Mouse (Mus musculus) lung, embryonic 15.5 days (tissue): ENCODE data around the gene Sec24c. TPM values are rescaled to one million over a fixed set of nuclear protein-coding genes. Genes with fewer than 3 reads are reported as not detected.
"Not testable (repeated sequence)": the region's sequence is repeated elsewhere in the genome, so short reads cannot be mapped to it uniquely, and the experiment has no call there.

Experiments
- ATAC-seq: fragments of 200-750 bp; cut with Nextera tagmentation; 2 replicates; pipeline ENCODE4 v1.8.0; 2017; ENCODE audit warnings: moderate number of reproducible peaks, borderline replicate concordance; ENCODE audit not compliant: low FRiP score, low TSS enrichment; ENCODE audit errors: extremely low read depth
- H3K27ac ChIP-seq: fragments of 300-500 bp; sonication (generic); 2 replicates; pipeline ENCODE4 v1.5.1; 2015; ENCODE audit warnings: moderate library complexity, mild to moderate bottlenecking, inconsistent platforms
- H3K27me3 ChIP-seq: fragments of 300-500 bp; sonication (generic); 2 replicates; pipeline ENCODE4 v1.6.1; 2015; ENCODE audit warnings: inconsistent platforms
- H3K36me3 ChIP-seq: fragments of 300-500 bp; sonication (generic); 2 replicates; pipeline ENCODE4 v1.6.1; 2015; ENCODE audit warnings: inconsistent platforms
- H3K4me1 ChIP-seq: fragments of 300-500 bp; sonication (generic); 2 replicates; pipeline ENCODE4 v1.6.1; 2015; ENCODE audit warnings: inconsistent platforms
- H3K4me2 ChIP-seq: fragments of 300-500 bp; sonication (generic); 2 replicates; pipeline ENCODE4 v1.6.1; 2015; ENCODE audit warnings: inconsistent platforms, mild to moderate bottlenecking, moderate library complexity
- H3K4me3 ChIP-seq: fragments of 300-500 bp; sonication (generic); 2 replicates; pipeline ENCODE4 v1.5.1; 2015; ENCODE audit warnings: mild to moderate bottlenecking, inconsistent platforms
- H3K9ac ChIP-seq: fragments of 300-500 bp; sonication (generic); 2 replicates; pipeline ENCODE4 v1.6.1; 2015; ENCODE audit warnings: inconsistent platforms
- H3K9me3 ChIP-seq: fragments of 300-500 bp; sonication (generic); 2 replicates; pipeline ENCODE4 v1.6.1; 2016; ENCODE audit warnings: inconsistent platforms
- WGBS: fragments of 180-500 bp; shearing (Covaris S2); methylation state at CpG from one replicate; pipeline ENCODE4 v1.1.7; 2015; 5-methylcytosine and 5-hydroxymethylcytosine counted together
- polyA plus RNA-seq: library from polyadenylated mRNA; unstranded; fragments of >200 nt; fragmentation: Nextera tagmentation; extraction: Ambion mirVana; gene quantifications from 2 replicates; pipeline ENCODE4 v1.2.1, GENCODE M21; 2015

The Sec24c gene
- 88.2 and 92.8 TPM in 2 replicates for polyA plus RNA-seq

DNA sequence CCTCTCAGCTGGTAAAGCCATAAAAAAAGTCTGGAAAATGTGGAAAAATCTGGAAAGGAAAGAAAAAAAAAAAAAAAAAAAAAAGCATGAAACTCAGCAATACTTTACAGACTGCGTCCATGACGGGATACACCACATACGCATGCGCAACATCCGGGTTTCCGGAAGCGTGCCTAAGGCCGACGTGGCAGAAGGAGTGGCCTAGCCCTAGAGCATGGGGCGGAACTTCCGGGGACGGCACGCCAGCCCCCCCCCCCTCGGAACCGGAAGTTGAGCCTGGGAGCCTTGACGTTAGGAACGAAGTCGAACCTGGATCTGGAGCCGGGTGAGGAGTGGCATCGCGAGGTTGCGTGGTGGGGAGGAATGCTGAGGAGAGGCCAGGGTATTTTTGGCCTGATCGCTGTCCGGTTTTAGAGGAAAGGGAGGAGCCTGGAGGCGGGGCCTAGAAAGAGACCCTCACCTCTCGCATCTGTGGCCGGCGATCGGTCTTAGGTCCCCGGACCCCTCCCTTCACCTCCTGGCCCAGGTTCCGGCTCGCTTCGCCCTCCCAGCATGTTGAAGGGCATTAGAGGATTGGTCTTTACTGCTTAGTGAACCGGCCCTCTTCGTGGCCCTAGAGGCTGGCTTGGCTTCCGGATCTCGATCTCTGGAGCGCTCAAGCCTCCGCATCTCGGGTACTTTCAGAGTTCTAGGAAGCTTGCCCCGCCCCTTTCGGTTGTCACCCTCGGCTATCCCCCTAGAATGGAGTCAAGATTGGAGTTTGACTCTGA is at the start of gene Sec24c:
Gene Sec24c (plus strand): TSS at position 245 of the 770 bp plus-strand sequence.
- Histone ChIP-seq H3K4me3 (peak within 1 kb of the TSS; percentile 81), H3K4me2 (peak within 1 kb of the TSS; percentile 79), H3K4me1 (peaks cover 14% of the 10 kb centered on the region), H3K9ac (peak within 1 kb of the TSS; percentile 80), H3K27ac (peak within 1 kb of the TSS; percentile 98), H3K9me3 (no peaks in the 10 kb centered on the region), H3K27me3 (no peaks in the 10 kb centered on the region; the same call in 1 of the 2 replicates), H3K36me3 (peaks cover 34% of the 10 kb centered on the region)
- peak; percentile 97 for ATAC-seq
- WGBS = 3% methylated on average over 43 of the region's 43 CpGs

- H3K9me3 ChIP-seq = no peaks in the 10 kb centered on the region
- WGBS = 72% methylated on average over 2 of the region's 2 CpGs
- no peak overlapping the region for H3K27ac ChIP-seq
- H3K36me3 ChIP-seq = no peaks in the 10 kb centered on the region
- no peak for ATAC-seq
- no peaks in the 10 kb centered on the region for H3K4me1 ChIP-seq
- H3K4me3 ChIP-seq = no peak overlapping the region
- H3K27me3 ChIP-seq = no peaks in the 10 kb centered on the region
- no peak overlapping the region for H3K9ac ChIP-seq
- no peak overlapping the region for H3K4me2 ChIP-seq
These were observed 47.7 kb upstream of the Sec24c start for GRCm38 (mm10) chr14:20626447-20626846.

DNA sequence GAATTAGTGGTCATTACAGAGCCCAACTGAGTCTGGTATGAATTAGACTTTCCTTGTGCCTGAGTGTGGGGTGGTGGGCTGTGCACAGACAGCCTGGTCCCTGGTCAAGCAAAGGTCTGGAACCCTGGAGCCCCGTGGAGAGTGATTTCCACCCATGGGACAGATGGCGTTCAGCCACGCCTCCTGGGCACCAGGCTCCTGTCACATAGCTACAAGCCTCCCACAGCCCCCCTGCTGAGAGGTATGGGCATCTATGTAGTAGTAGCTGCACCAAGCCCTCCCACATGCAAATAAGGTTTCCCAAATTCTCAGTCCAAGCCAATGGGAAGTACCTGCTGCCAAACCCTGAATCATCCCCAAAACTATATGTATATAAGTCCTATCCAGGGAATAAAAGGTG is 47.1 kb upstream of the Sec24c start:
- H3K4me1 ChIP-seq = no peaks in the 10 kb centered on the region
- no peaks in the 10 kb centered on the region for H3K9me3 ChIP-seq
- H3K4me3 ChIP-seq = no peak overlapping the region
- no peaks in the 10 kb centered on the region for H3K36me3 ChIP-seq
- no peak overlapping the region for H3K9ac ChIP-seq
- no peaks in the 10 kb centered on the region for H3K27me3 ChIP-seq
- no peak overlapping the region for H3K27ac ChIP-seq
- ATAC-seq = no peak
- H3K4me2 ChIP-seq = no peak overlapping the region
- 83% methylated on average over 3 of the region's 3 CpGs for WGBS

DNA sequence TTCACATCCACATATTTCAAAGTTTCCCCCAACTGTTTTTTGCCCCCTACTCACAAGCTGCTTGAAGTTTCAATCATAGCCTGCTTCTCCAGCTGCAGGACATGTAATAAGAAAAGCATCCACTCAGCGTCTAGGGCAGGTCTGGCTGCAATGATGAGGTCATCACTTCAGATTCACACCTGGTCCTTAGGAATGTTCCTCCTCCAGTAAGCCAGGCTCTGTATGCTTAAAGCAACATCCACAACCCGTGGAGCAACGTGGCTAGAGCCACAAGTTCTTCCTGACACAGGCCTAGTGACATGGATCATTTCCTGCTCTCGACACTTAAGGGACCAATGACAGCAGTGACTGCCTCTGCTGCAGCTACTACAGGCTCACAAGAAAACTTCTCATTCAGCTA is 42.9 kb upstream of the Sec24c start:
- WGBS = 35% methylated on average over 4 of the region's 4 CpGs
- H3K9ac ChIP-seq = no peak overlapping the region
- H3K27me3 ChIP-seq = no peaks in the 10 kb centered on the region
- no peaks in the 10 kb centered on the region for H3K9me3 ChIP-seq
- H3K4me3 ChIP-seq = no peak overlapping the region
- no peak overlapping the region for H3K4me2 ChIP-seq
- no peak; the same call in 1 of the 2 replicates for ATAC-seq
- no peaks in the 10 kb centered on the region for H3K4me1 ChIP-seq
- no peaks in the 10 kb centered on the region for H3K36me3 ChIP-seq
- H3K27ac ChIP-seq = no peak overlapping the region

DNA sequence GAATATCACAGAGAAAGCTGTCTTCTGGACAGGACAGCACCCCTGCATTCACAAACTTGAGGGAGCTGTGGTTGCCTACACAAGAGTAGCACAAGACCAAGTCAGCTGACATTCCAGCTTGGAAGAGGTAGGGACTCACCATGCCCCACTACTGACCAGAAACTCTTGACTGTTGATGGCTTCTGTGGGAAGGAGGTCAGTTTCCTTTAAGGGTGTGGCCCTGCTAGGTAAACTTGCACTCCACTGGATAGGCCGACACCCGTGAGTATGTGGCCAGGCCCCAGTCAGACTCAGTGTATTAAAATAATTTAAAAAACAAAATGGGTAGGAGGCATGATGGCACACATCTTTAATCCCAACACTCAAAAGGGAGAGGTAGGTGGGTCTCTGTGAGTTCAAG is 38.6 kb upstream of the Sec24c start:
- ATAC-seq = no peak

DNA sequence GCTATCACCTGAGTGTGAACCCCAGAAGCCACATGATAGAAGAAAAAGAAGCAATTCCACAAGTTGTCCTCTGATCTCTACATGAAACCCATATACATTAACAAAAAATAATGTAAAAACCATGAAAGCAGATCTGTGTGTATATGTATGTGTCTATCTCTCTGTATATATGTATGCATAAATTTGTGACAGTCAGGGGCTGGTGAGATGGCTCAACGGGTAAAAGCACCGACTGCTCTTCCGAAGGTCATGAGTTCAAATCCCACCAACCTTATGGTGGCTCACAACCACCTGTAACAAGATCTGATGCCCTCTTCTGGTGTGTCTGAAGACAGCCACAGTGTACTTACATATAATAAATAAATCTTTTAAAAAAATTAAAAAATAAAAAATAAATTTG is 37.1 kb upstream of the Sec24c start:
- H3K36me3 ChIP-seq, H3K9ac ChIP-seq, H3K27ac ChIP-seq, H3K9me3 ChIP-seq, H3K4me3 ChIP-seq, H3K4me1 ChIP-seq, H3K4me2 ChIP-seq, H3K27me3 ChIP-seq, ATAC-seq: not testable (repeated sequence)
- 86% methylated on average over 3 of the region's 3 CpGs for WGBS

More for the DNA sequence above, 38.6 kb upstream of the Sec24c start:
- H3K36me3 ChIP-seq = no peaks in the 10 kb centered on the region
- H3K4me3 ChIP-seq = no peak overlapping the region
- H3K27me3 ChIP-seq = no peaks in the 10 kb centered on the region
- 89% methylated on average over 2 of the region's 2 CpGs for WGBS
- H3K9ac ChIP-seq = no peak overlapping the region
- no peaks in the 10 kb centered on the region for H3K9me3 ChIP-seq
- H3K4me1 ChIP-seq = peaks cover 4% of the 10 kb centered on the region; the same call in 1 of the 2 replicates
- H3K27ac ChIP-seq = no peak overlapping the region
- H3K4me2 ChIP-seq = no peak overlapping the region

DNA sequence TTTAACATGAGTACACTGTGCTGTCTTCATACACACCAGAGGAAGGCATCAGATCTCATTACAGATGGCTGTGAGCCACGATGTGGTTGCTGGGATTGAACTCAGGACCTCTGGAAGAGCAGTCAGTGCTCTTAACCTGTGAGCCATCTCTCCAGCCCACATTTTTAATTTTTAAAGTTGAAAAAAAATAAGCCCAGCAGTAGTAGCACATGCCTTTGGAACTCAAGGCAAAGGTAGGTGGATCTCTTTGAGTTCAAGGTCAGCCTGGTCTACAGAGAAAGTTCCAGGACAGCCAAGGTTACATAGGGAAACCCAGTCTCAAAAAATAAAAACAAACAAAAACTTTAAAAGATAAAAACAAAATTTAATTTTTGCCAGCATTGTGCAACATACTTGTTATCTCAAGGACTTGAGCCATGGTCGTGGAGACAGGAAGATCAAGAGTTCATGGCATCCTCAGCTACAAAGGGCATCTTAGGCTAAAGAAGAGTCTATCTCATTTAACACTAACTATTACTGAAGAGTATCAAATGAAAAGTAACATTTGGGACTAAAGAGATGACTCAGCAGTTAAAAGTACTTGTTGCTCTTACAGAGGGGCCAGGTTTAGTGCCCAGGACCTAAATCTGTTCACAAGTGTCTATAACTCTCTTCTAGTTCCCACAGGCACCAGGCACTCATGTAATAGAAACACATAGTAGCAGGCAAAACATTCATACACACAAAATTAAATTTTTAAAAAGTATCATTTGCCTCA is 36.1 kb upstream of the Sec24c start:
- no peak for ATAC-seq

GRCm38 (mm10) chr14:20638702-20639101 is 35.4 kb upstream of the Sec24c start:
- no peak for ATAC-seq
- Histone ChIP-seq H3K9ac (no peak overlapping the region), H3K4me1 (peaks cover 10% of the 10 kb centered on the region; the same call in 1 of the 2 replicates), H3K4me3 (no peak overlapping the region), H3K27ac (no peak overlapping the region), H3K36me3 (no peaks in the 10 kb centered on the region), H3K27me3 (no peaks in the 10 kb centered on the region), H3K9me3 (no peaks in the 10 kb centered on the region), H3K4me2 (no peak overlapping the region)
- 87% methylated on average over 6 of the region's 6 CpGs for WGBS

More for the DNA sequence above, 36.1 kb upstream of the Sec24c start:
- Histone ChIP-seq H3K27me3 (no peaks in the 10 kb centered on the region), H3K36me3 (no peaks in the 10 kb centered on the region), H3K4me2 (no peak overlapping the region), H3K4me1 (peaks cover 10% of the 10 kb centered on the region; the same call in 1 of the 2 replicates), H3K27ac (no peak overlapping the region), H3K9me3 (no peaks in the 10 kb centered on the region), H3K4me3 (no peak overlapping the region), H3K9ac (no peak overlapping the region)
- WGBS = 70% methylated on average over 2 of the region's 2 CpGs

DNA sequence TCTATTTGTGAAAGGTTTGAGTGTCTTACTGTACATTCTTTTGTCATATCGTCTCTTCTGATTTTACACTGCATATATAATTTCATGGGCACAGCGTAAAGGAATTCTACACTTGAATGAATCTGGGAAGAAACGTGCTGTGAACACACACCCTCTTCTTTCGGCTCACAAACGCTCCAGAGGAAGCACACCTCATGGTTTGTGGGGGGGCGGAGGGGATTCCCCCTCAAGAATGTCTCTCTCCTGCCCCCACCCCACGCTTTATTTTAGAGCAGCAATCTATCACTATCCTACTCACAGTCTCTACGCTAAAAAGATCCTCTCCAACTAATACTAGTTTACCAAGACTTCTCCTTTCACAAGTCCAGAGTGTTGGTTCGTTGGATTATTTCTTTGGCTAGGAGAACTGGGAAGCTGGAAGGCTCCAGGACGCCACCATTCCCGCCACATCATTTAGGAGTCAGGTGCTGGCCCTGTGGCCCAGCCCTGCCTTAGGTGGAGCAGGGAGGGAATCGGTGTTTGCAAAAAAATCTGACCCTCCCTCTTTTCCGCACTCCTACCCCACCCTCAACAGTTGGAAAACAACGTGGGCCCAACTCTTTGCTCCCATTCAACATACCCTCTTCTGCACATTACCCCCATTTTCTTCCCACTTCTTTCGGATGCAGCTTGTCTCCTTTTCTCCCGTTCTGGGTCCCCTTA is 34.0 kb upstream of the Sec24c start:
- H3K4me3 ChIP-seq = peak overlapping the region; percentile 79
- peaks cover 10% of the 10 kb centered on the region; the same call in 1 of the 2 replicates for H3K4me1 ChIP-seq
- peak overlapping the region; percentile 74 for H3K4me2 ChIP-seq
- no peaks in the 10 kb centered on the region for H3K9me3 ChIP-seq
- no peaks in the 10 kb centered on the region for H3K36me3 ChIP-seq
- no peaks in the 10 kb centered on the region for H3K27me3 ChIP-seq
- 2% methylated on average over 16 of the region's 16 CpGs for WGBS
- peak overlapping the region; percentile 58 for H3K9ac ChIP-seq
- H3K27ac ChIP-seq = peak overlapping the region; percentile 93
- ATAC-seq = peak; percentile 52

DNA sequence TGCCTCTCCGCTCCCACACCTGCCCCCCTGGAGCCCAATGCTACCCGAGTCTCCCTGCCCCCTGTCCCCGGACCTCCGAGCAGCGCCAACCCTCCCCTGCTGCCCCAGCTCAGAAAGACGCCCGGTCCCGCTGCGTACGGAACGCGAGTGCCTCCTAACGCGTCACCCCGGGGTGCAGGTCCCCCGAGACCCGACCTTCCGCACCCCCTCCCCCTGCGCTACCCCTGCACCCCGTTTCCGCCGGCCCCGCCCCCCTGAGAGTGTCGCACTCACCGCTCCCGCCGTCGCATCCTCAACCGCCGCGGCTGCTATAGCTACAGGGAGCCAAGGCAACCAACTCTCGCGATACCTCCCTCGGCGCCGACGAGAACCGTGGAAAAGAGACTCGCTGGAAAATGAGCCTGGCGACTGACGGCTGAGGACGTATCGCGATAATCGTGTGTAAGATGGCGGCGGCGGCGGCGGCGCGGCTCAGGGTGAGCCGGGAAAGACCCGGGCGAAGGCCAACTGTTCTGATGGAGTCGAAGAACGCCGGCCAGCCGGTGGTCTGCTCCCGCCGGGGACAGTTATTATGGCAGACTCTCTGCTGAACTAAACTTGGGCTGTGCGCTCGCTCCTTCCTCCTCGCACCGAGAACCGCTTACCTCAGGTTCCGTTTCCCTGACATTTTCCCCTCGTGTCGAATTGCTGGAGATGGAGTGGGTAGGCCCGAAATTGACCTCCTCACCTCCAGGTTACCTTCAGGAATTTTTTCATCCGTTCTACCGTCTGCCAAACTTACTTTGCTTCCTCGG is 33.3 kb upstream of the Sec24c start, which contains the start of gene Usp54:
Gene Usp54 (minus strand): TSS at position 420 of the 794 bp plus-strand sequence.
- H3K27me3 ChIP-seq = no peaks in the 10 kb centered on the region
- H3K36me3 ChIP-seq = no peaks in the 10 kb centered on the region
- peak within 1 kb of the TSS; percentile 79 for H3K4me3 ChIP-seq
- H3K27ac ChIP-seq = peak within 1 kb of the TSS; percentile 93
- H3K4me2 ChIP-seq = peak within 1 kb of the TSS; percentile 74
- H3K4me1 ChIP-seq = peaks cover 10% of the 10 kb centered on the region; the same call in 1 of the 2 replicates
- peak within 1 kb of the TSS; percentile 91 for H3K9ac ChIP-seq
- peak; percentile 96 for ATAC-seq
- under 1% methylated on average over 72 of the region's 73 CpGs for WGBS
- H3K9me3 ChIP-seq = no peaks in the 10 kb centered on the region

DNA sequence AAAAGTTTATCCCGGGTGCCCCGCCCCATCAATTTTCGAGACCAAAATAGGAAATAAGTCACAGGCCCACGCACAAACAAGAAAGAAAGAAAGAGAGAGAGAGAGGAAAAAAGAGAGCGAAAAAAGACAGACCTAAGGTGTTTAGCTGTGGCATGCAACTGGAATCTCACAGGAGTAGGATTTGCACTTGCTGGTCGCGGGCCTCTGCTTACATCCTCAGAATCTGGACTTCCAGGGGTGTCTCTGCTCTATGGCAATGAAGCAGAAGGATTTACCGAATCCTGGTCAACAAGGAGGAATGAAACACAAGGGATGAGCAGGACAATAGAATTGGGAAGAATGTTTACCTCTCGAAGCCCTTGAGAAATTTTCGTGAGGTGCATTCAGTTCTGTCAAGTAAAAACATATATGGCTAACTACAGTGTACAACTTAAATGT is 32.7 kb upstream of the Sec24c start:
- H3K36me3 ChIP-seq = no peaks in the 10 kb centered on the region
- no peaks in the 10 kb centered on the region for H3K27me3 ChIP-seq
- peak overlapping the region; percentile 93 for H3K27ac ChIP-seq
- WGBS = 12% methylated on average over 10 of the region's 10 CpGs
- peak overlapping the region; percentile 74 for H3K4me2 ChIP-seq
- peak overlapping the region; percentile 91 for H3K9ac ChIP-seq
- peak overlapping the region; percentile 79 for H3K4me3 ChIP-seq
- H3K9me3 ChIP-seq = no peaks in the 10 kb centered on the region
- peaks cover 10% of the 10 kb centered on the region; the same call in 1 of the 2 replicates for H3K4me1 ChIP-seq
- ATAC-seq = no peak
